Mouse (Mus musculus) layer of hippocampus, postnatal 25 days (tissue): ENCODE data around the gene Eftud2. TPM values are rescaled to one million over a fixed set of nuclear protein-coding genes. Genes with fewer than 3 reads are reported as not detected.

Experiments used
- DNase-seq, 2 experiments: peaks; one replicate each; pipeline ENCODE4 v3.0.0; 2022; ENCODE audit warnings: mixed read lengths in 2 of 2, low spot score in 1 of 2; ENCODE audit errors: extremely low spot score in 1 of 2
- total RNA-seq, 2 experiments: library from RNA; stranded (reverse); gene quantifications; 2 replicates each; pipeline ENCODE4 v1.2.3; 2021

The Eftud2 gene
- total RNA-seq, 2 experiments from 2014 or later: 125 to 134 TPM

DNA sequence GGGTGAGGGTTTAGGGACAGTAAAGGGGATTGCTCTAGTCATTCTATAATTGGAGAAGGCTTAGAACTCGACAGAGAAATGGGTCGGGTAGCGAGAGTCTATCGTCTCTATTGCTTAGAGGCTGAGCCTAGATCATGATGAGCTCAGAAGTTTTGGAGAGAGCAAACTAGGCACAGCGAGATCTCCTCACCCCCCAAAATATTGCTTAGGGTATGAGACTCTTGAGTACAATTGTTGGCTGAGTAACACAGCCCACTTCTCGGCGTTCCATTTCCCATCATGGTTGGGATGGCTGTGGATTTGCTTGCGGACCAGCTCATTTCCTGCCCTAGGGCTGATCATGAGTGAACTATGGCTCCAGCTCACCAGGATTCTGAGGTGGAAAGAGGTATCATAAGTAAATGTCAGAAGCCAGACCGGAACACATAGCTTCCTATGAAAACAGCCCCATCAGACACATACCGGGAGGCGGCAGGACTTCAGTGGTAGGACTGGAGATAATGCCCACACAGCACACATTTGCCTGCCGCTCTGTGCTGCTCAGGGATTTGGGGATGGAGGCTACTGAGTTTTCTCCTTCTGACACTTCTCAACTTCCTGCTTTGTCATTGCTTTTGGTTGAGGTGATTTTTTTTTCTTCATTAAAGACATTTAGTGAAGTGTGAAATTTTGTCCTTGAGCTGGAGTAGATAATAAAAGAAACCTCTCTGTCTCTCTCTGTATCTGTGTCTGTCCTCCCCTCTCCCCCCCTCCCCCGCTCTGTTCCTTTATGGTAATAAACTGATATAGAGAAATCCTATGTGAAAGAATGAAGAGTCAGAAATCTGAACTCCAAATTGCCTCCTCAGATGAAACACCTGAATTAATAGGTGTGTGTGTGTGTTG lies 771 bp upstream of the Eftud2 start:
- DNase-seq: no peak

DNA sequence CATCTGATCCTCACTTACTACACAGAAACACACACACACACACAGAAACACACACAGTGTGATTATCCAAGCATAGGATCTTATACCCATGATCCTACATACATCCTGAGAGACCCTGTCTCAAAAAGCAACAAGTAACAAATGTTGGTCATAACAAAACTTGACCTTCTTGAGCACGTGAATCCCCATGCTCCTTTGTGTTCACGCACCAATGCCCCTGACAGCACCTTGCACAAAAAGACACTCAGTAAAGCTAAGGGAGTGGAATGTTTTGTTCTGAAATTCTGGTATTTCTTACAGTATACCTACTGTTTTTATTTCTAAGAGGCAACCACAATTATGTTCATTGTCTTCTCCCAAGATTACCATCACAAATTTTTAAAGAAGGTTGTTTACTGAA lies 1.2 kb downstream of the Eftud2 start:
- no peak for DNase-seq

DNA sequence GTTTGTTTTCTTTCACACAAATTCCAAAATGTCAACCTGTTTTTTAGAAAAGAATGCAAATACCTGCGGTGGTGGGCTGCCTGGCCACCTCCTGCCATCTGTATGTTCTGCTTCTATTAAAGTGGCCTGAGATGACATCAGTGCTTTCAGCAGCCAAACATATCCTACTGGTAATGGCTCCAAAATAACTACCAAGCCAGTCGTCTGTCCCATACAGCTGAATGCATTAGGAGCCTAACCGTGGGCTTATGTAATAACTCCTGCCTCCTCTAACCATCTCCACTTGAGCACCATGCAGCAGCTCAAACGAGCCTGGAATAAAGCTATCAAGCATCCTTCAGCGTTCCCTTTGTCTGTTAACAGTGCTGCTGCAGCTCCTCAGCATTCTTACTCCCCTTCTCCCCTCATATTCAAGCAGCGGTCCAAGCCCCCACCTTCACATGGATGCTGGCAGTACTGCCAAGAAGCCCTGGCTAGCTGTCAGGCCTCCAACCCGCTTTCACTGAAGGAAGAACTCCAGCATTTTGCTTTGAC lies 5.9 kb downstream of the Eftud2 start:
- DNase-seq: no peak

DNA sequence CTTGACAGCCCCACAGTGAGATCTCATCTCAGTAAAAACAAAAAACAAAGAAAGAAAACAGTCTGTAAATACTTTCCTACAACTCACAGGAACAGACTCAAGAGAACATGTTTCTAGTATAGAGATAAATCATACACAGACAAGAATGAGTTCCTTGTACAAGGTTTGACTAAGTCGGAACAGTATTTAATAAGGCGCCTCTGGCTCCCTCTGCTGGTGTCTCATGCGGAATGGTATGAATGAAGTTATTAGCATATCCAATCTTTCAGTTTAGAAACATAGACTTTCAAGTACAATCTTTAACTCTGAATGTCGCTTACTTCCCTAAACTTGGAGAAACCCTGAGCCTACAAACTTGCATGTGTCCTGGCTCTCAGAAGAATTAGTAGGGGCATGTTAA lies 16.5 kb downstream of the Eftud2 start:
- peak in 1 of 2 experiments; percentile 78 for DNase-seq

DNA sequence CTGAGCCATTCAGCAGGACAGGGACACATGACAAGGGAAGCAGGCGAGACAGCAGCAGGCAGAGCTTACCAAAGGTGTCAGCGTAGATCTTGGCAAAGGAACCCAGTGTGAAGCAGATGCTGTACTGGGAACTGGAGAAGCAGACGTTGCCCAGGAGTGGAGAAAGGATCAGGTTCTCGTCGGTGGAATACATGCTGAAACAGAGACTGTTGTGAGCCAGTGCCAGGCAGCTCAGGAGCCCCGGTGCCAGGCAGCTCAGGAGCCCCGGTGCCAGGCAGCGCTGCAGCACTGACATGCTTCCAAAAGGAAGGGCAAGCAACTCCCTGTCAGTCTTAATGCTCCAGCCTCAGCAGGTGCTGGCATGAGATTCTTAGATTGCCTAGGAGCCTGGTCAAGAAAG lies 20.9 kb downstream of the Eftud2 start:
- DNase-seq: no peak

DNA sequence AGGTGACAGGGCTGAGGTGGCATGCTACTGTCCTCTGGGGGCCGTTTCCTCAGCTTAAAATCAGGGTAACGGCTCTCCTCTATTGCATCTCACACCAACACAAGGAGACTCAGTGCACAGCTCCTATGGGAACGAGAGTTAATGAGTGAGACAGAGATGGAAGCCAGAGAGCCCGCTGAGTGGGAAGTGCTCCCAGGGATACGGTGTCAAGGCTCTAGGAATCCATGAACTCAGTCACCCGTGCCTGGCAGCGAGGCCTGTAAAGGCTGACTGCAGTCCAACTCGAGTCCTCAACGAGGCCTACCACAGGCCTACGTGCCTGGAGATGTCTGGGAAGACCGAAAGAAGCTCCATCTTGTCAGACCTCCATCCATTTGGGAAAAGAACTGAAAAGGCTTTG lies 21.8 kb downstream of the Eftud2 start:
- DNase-seq: no peak

DNA sequence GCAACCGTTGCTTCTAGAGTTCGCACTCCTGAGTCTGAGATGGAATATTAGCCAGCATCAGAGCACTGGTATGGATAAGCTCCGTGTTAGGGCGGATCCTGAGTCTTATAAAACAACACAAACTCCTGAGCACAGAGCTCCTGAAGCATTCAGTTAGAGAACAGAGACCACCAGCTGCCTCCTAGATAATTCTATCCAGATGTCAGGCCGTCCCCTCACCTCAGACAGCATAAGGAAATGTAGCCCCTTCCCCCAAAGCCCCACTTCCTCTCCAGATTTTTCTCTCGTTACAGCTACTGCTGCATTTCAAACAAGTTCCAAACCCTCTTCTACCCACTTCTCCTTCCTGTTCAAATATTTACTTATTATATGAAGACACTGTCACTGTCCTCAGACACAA lies 24.8 kb downstream of the Eftud2 start:
- no peak for DNase-seq

DNA sequence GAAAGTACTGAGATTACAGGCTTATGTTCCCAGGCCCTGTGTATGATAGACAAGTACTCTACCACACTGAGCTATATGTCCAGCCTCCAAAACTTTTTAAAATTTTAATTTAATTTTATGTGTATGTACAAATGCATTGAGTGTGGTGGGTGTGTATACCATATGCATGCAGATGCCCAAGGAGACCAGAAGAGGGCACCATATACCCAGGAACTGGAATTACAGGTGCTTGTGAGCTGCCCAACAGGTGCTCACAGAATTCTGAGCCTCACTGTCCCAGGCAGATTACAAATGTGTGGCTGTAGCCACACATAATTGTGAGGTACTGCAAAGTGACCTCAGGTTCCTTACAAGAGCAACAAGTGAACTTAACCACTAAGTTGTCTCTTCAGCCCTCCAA lies 27.0 kb downstream of the Eftud2 start:
- DNase-seq: no peak

DNA sequence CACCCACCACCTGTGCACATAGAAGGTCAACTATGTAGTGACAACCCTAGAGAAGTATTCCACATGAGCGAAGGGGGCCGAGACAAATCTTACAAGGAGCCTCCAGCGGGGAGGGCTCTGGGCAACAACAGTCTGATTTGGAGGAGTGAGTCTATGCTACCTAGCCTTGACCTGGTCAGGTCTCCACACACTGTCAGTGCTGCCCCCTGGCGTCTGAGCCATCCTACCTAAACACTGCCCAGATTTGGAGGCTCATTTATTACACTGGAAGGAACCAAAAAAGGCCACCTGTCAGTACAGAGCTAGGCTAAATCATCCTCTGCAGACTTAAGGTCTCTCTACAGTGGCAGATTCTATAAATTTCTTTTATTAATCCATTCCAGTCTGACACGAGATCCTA lies 28.9 kb downstream of the Eftud2 start:
- DNase-seq: peak in 1 of 2 experiments; percentile 61

DNA sequence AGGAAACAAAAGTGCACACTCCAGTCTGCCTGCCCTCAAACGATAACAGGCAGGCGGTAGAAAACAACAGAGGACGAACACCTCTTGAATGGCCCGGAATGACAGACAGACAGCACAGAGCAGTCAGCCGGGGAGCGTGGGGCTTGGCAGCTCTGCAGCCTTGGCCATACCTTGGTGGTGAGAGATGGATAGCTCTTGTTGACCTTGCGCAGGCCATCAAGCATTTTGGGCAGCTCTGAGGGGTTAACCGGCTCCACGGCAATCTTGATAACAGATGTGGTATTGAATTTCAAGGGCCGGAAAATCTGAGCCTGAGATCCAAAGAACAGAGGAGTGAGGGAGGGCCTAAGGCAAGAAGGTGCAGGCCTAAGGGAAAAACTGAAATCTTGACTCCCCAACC lies 34.9 kb downstream of the Eftud2 start:
- DNase-seq: no peak

DNA sequence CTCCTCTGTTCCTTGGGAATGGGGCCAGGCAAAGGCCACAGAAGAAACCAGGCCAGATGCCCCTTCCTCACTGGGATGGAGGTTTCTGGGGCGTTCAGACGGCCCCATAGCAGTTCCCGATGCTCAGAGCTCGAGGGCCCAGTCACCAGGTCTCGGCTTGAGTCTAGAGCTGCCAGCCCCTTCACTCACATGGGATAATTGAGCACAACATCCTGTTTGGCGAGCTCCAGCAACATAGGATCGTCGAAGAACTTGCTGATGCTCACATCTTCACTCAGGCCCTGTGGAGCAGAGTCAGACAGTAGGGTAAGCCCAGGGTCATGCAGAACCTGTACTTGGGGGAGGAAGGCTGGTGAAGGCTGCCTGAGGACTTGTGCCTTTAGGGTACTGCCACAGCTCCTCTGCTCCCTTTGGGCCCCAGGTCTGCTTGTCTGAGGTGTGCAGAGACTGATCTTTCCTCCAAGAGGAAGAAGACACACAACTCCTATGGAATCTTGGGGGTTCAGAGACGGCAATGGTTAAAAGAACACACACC lies 42.1 kb downstream of the Eftud2 start:
- no peak for DNase-seq

DNA sequence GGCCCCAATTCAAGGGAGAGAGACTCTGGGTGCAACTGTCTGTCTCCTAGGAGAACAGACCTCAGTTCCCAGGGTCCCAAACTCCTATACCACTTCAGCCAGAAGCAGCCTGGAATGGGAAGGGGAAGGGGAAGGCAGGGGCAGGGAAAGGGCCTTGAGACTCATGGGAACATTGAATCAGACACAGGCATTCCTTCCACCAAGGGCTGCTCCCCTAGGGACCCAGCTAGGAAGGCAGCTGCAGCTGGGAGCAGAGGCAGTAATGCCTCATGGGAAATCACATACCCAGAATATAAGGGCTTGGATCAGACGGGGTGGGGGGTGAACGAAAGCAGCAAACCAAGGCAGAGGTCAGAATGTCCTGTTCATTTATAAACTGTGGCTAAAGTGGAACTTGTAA lies 42.7 kb downstream of the Eftud2 start:
- no peak for DNase-seq

DNA sequence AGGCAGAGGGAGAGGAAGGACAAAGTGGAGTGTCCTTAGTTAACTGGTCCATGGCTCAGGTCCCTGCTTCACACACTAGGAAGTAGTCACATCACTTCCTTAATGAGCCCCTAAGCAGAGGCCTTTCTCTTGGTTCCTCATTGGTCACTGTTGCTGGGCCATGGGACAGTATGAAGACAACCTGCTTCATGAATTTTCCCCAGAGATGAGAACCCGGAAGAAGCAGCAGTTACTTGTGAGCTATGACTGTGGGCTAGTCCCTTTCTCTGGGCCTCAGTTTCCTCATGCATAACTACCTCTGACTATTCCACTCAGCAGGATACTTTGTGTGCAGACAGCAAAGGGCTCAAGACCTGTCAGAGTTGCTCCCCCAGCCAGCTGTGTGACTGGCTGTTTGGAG lies 43.4 kb downstream of the Eftud2 start:
- DNase-seq: no peak

DNA sequence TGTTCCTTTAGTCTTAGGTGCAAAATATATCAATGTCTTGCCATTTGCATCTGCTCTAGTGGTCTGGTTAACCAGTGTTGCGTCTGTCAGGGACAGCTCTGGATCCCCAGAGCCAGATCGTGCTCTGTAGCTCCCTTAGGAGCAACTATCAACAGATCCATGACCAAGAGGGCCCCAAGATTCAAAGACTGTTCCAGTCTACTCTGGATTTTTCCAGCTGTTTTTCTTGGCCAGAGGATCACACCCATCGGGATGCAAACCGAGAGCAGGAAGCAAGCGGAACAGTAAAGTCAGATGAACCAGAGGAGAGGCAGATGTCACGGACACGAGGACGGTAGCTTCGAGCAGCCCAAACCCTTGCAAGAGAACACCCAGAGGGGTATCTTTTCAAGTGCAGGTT lies 44.6 kb downstream of the Eftud2 start:
- no peak for DNase-seq

DNA sequence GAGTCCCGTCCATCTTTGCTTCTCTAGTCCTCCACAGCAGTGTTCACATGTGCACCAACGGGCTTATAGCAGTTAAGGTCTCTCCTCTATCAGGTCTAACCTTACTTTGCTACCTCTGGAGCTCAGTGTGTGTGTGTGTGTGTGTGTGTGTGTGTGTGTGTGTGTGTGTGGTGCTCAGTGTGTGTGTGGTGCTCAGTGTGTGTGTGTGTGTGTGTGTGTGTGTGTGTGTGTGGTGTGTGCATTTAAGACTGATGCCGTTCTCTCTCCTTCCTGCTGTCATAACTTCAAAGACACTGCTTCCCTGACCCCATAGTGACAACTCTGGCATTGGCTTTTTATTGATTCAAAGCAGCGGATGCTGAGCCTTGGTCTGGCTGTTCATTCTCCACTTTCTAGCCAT lies 45.2 kb downstream of the Eftud2 start, which contains the start of gene Higd1b:
Gene Higd1b, plus strand, starts transcription at position 301 of the 400 bp plus-strand sequence.
- no peak for DNase-seq

DNA sequence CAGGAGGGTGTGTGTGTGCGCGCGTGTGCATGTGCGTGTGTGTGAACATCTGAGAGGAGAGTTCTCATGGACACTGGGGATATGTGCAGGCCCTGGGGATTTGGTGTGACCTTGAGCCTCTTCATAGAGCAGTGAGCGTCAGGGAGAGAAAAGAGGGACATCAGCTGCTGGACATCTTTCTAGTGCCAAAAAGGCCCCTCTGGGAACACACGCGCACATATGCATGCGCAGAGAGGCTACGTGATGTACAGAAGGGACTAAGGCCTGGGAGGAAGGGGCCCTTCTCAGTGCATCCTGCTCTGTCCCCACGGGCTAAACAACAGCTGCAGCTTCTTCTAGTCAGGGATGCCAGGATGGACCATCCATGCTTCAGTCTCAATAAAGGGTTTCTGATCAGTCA lies 46.6 kb downstream of the Eftud2 start:
- DNase-seq: no peak

DNA sequence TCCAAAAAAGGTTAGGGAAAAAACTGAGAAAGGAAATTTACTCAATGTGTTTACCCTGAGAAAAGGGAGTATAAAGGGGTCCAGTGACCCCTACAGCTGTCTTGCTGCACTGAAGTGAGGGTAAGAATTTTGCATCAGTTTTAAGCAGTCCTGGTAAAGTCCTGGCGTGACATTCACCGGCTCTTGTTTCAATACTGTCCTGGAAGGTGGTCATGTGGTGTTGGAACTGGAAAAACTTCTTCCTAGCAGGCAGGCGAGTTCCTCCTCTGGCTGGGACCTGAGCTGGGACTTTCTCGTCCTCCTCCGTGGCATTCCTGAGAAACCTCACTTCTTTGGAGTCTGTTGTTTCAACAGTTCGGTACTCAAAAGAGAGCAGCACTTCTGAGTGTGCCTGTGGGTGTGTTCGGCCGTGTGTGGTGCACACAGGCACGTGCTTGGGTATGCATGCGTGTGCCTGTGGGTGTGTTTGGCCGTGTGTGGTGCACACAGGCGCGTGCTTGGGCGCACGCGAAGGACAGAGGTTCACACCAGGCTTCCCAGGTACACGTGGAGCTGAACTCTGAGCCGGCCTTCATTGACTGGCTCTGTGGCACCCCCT lies 48.0 kb downstream of the Eftud2 start:
- DNase-seq: no peak

DNA sequence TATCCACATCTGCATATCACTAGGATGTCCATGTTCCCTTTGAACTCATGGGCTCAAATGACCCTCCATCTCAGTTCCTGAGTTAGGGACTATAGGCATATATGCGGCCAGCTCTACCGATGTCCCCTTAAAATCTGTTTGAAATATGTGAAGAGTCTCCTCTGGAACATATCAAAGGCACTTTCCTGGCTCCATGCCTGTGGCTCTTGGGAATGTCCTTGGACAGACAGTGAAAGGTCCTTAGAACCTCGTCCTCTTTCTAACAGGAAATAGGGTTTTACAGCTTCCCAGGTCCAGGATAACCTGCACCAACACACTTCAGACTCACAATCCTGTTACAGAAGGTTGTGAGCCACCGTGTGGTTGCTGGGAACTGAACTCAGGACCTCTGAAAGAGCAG lies 50.5 kb downstream of the Eftud2 start:
- DNase-seq: no peak

DNA sequence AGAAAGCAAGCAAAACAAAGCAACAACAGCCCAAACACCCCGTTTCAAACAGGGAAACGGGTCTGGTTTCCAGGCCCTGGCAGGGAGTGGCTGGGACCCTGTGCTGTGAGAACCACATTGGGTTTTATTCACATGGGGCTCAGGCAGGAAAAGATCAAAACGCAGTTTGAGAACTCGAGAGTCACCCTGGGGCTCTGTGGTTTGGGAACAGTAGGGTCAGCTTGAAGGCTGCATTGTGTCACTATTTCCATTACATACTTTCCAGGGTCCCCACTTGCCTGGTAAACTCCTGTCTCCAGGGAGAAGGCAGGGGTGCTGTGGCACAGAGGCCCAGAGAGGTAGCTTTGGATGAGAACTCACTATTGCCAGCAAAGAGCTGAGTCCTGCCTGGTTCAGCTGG lies 53.7 kb downstream of the Eftud2 start:
- DNase-seq: no peak

DNA sequence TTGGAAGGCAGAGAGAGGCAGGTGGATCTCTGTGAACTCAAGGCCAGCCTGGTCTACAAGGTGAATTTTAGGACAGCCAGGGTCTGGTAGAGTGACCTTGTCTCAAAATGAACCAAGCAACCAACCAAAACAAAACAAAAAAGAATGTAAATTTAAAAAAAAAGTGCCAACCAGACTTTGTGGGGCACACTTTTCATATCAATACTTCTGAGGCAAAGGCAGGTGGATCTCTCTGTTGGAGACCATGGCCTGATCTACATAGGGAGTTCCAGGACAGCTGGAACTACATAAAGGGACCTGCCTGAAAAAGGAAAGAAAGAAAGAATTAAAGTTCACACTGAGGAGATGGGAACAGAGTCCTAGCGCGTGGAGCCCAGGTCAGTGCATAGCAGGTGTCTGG lies 54.3 kb downstream of the Eftud2 start:
- no peak for DNase-seq

DNA sequence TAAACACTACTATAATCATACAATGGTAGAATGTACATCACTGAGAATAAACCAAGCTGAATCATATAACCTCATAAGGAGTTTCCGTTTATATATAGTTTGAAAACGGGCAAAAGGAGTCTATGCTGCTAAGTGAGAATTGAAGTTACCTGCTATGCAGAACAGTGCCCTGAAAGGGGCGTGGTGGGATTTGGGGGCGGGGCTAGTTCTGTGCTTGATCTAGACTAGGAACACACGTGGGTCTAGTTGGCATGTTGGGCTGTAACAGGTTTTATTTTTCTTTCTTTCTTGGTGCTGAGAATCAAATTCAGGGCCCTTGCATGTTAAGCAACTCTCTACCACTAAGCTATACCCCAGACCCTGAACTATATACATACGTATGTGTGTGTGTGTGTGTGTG lies 59.6 kb downstream of the Eftud2 start:
- no peak for DNase-seq

DNA sequence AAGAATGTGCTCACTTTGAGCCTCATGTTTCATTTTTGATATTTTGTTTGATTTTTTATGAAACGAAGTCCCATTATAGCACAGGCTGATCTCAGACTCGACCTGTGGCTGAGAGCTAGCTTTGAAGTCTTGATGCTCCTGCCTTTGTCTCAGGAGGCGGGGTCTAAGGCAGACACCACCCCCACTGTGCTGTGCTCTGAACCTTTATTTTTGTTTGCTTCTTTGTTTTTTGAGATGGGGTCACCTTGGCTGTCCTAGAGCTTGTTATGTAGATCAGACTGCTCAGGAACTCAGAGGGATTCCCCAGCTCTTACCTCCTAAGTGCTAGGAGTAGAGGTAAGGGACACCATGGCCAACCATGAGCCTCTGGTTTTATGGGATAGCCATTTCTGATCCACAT lies 60.4 kb downstream of the Eftud2 start:
- DNase-seq: no peak
